Mouse (Mus musculus) hindbrain, embryonic 14.5 days (tissue): ENCODE results near the gene Ankrd10. TPM values are rescaled to one million over a fixed set of nuclear protein-coding genes. Genes with fewer than 3 reads are reported as not detected.

Source experiments
- ATAC-seq: fragments of 200-750 bp; cut with Nextera tagmentation; 2 replicates; pipeline ENCODE4 v1.8.0; 2017; ENCODE audit warnings: moderate number of reproducible peaks, mild to moderate bottlenecking, moderate TSS enrichment, moderate library complexity; ENCODE audit not compliant: low FRiP score
- DNase-seq: peaks from one replicate; pipeline ENCODE4 v3.0.0-alpha.2; 2015; ENCODE audit warnings: low spot score
- H3K27ac ChIP-seq: fragments of 300-500 bp; sonication (generic); 2 replicates; pipeline ENCODE4 v1.5.1; 2014; ENCODE audit warnings: mild to moderate bottlenecking, moderate library complexity
- H3K27me3 ChIP-seq: fragments of 300-500 bp; sonication (generic); 2 replicates; pipeline ENCODE4 v1.6.1; 2014; ENCODE audit warnings: mild to moderate bottlenecking, low read length, mixed read lengths; ENCODE audit not compliant: control insufficient read depth, insufficient read depth
- H3K36me3 ChIP-seq: fragments of 300-500 bp; sonication (generic); replicated peaks from 2 replicates; pipeline ENCODE4 v1.6.1; 2014; ENCODE audit not compliant: control insufficient read depth, insufficient read depth
- H3K4me1 ChIP-seq: fragments of 300-500 bp; sonication (generic); replicated peaks from 2 replicates; pipeline ENCODE4 v1.6.1; 2014; ENCODE audit warnings: antibody characterized with exemption, low read length, mixed read lengths; ENCODE audit not compliant: control insufficient read depth, insufficient read depth
- H3K4me2 ChIP-seq: fragments of 300-500 bp; sonication (generic); replicated peaks from 2 replicates; pipeline ENCODE4 v1.6.1; 2014; ENCODE audit warnings: mild to moderate bottlenecking, moderate library complexity
- H3K4me3 ChIP-seq: fragments of 300-500 bp; sonication (generic); replicated peaks from 2 replicates; pipeline ENCODE4 v1.5.1; 2014; ENCODE audit warnings: mild to moderate bottlenecking, low read length
- H3K9ac ChIP-seq: fragments of 300-500 bp; sonication (generic); 2 replicates; pipeline ENCODE4 v1.6.1; 2014
- H3K9me3 ChIP-seq: fragments of 300-500 bp; sonication (generic); 2 replicates; pipeline ENCODE4 v1.6.1; 2016; ENCODE audit warnings: low read length; ENCODE audit not compliant: control insufficient read depth
- WGBS: fragments of 180-500 bp; shearing (Covaris S2); extraction: QIAGEN DNeasy Blood & Tissue Kit; methylation state at CpG from one replicate; pipeline ENCODE4 v1.1.7; 2014; 5-methylcytosine and 5-hydroxymethylcytosine counted together
- polyA plus RNA-seq: library from polyadenylated mRNA; unstranded; fragments of >200 nt; fragmentation: Nextera tagmentation; extraction: Ambion mirVana; gene quantifications from 2 replicates; pipeline ENCODE4 v1.2.1, GENCODE M21; 2014

The Ankrd10 gene
- polyA plus RNA-seq, 1 experiment from 2014 or later, result 84.6 TPM

GRCm38 (mm10) chr8:11619091-11619490 lies 16.5 kb downstream of the Ankrd10 start:
- 89% methylated on average over 3 of the region's 3 CpGs for WGBS
- no peaks in the 10 kb centered on the region for H3K27me3 ChIP-seq
- H3K36me3 ChIP-seq, result peaks cover 71% of the 10 kb centered on the region
- DNase-seq, result no peak
- no peak overlapping the region for H3K9ac ChIP-seq
- ATAC-seq, result no peak
- no peak overlapping the region for H3K4me3 ChIP-seq
- no peak overlapping the region for H3K27ac ChIP-seq
- H3K4me2 ChIP-seq, result no peak overlapping the region
- H3K4me1 ChIP-seq, result no peaks in the 10 kb centered on the region
- H3K9me3 ChIP-seq, result no peaks in the 10 kb centered on the region

GRCm38 (mm10) chr8:11618063-11618462 lies 17.5 kb downstream of the Ankrd10 start:
- Histone ChIP-seq H3K4me1 (no peaks in the 10 kb centered on the region), H3K36me3 (peaks cover 79% of the 10 kb centered on the region), H3K9ac (no peak overlapping the region), H3K9me3 (no peaks in the 10 kb centered on the region), H3K4me2 (no peak overlapping the region), H3K27me3 (no peaks in the 10 kb centered on the region), H3K4me3 (no peak overlapping the region), H3K27ac (no peak overlapping the region)
- DNase-seq (no peak), ATAC-seq (no peak)
- WGBS, result 88% methylated on average over 2 of the region's 2 CpGs

GRCm38 (mm10) chr8:11616294-11616693 lies 19.3 kb downstream of the Ankrd10 start:
- no peaks in the 10 kb centered on the region for H3K27me3 ChIP-seq
- H3K36me3 ChIP-seq, result peaks cover 88% of the 10 kb centered on the region
- DNase-seq, result peak; percentile 59
- no peaks in the 10 kb centered on the region for H3K4me1 ChIP-seq
- ATAC-seq, result no peak
- 11% methylated on average over 1 of the region's 1 CpGs for WGBS
- no peak overlapping the region for H3K9ac ChIP-seq
- H3K4me2 ChIP-seq, result no peak overlapping the region
- H3K9me3 ChIP-seq, result no peaks in the 10 kb centered on the region
- H3K27ac ChIP-seq, result no peak overlapping the region
- no peak overlapping the region for H3K4me3 ChIP-seq

GRCm38 (mm10) chr8:11614126-11614835 lies 21.3 kb downstream of the Ankrd10 start:
- Histone ChIP-seq H3K27me3 (no peaks in the 10 kb centered on the region), H3K4me3 (no peak overlapping the region), H3K4me2 (no peak overlapping the region), H3K9me3 (0 out of 2 replicates have a peak, but pooled peaks cover 2% of the 10 kb centered on the region), H3K27ac (no peak overlapping the region), H3K36me3 (peaks cover 86% of the 10 kb centered on the region), H3K9ac (no peak overlapping the region), H3K4me1 (no peaks in the 10 kb centered on the region)
- DNase-seq (no peak), ATAC-seq (no peak)
- WGBS, result 82% methylated on average over 6 of the region's 6 CpGs

GRCm38 (mm10) chr8:11608848-11609247 lies 26.7 kb downstream of the Ankrd10 start:
- Histone ChIP-seq H3K4me1 (no peaks in the 10 kb centered on the region), H3K27me3 (no peaks in the 10 kb centered on the region), H3K4me3 (no peak overlapping the region), H3K9me3 (0 out of 2 replicates have a peak, but pooled peaks cover 9% of the 10 kb centered on the region), H3K4me2 (no peak overlapping the region), H3K9ac (no peak overlapping the region), H3K27ac (no peak overlapping the region), H3K36me3 (peaks cover 54% of the 10 kb centered on the region)
- ATAC-seq (no peak), DNase-seq (no peak)
- 96% methylated on average over 9 of the region's 9 CpGs for WGBS

GRCm38 (mm10) chr8:11602006-11602680 lies 33.4 kb downstream of the Ankrd10 start:
- H3K4me3 ChIP-seq, result no peak overlapping the region
- H3K9me3 ChIP-seq, result 0 out of 2 replicates have a peak, but pooled peaks cover 6% of the 10 kb centered on the region
- no peaks in the 10 kb centered on the region for H3K4me1 ChIP-seq
- H3K9ac ChIP-seq, result no peak overlapping the region
- ATAC-seq (no peak), DNase-seq (peak; percentile 79)
- H3K27ac ChIP-seq, result no peak overlapping the region
- H3K4me2 ChIP-seq, result no peak overlapping the region
- H3K27me3 ChIP-seq, result no peaks in the 10 kb centered on the region
- 49% methylated on average over 14 of the region's 14 CpGs for WGBS
- H3K36me3 ChIP-seq, result peaks cover 4% of the 10 kb centered on the region; the same call in 1 of the 2 replicates

GRCm38 (mm10) chr8:11600301-11600951 lies 35.1 kb downstream of the Ankrd10 start:
- Histone ChIP-seq H3K4me1 (no peaks in the 10 kb centered on the region), H3K27ac (no peak overlapping the region), H3K36me3 (no peaks in the 10 kb centered on the region), H3K9me3 (0 out of 2 replicates have a peak, but pooled peaks cover 4% of the 10 kb centered on the region), H3K9ac (no peak overlapping the region), H3K4me3 (no peak overlapping the region), H3K27me3 (no peaks in the 10 kb centered on the region), H3K4me2 (no peak overlapping the region)
- DNase-seq (no peak), ATAC-seq (no peak)
- WGBS, result 87% methylated on average over 5 of the region's 5 CpGs

- Histone ChIP-seq H3K36me3 (no peaks in the 10 kb centered on the region), H3K9me3 (no peaks in the 10 kb centered on the region), H3K4me2 (no peak overlapping the region), H3K4me3 (no peak overlapping the region), H3K9ac (no peak overlapping the region), H3K27ac (no peak overlapping the region), H3K4me1 (no peaks in the 10 kb centered on the region), H3K27me3 (no peaks in the 10 kb centered on the region)
- 80% methylated on average over 12 of the region's 12 CpGs for WGBS
- DNase-seq (no peak), ATAC-seq (no peak)
Measured at GRCm38 (mm10) chr8:11593222-11593884, 42.2 kb downstream of the Ankrd10 start.

GRCm38 (mm10) chr8:11592296-11592695 lies 43.3 kb downstream of the Ankrd10 start:
- Histone ChIP-seq H3K4me2 (no peak overlapping the region), H3K4me1 (no peaks in the 10 kb centered on the region), H3K9ac (no peak overlapping the region), H3K27me3 (no peaks in the 10 kb centered on the region), H3K9me3 (no peaks in the 10 kb centered on the region), H3K36me3 (no peaks in the 10 kb centered on the region), H3K27ac (no peak overlapping the region), H3K4me3 (no peak overlapping the region)
- no peak for ATAC-seq
- WGBS, result 52% methylated on average over 13 of the region's 13 CpGs
- DNase-seq, result no peak
